Mouse (Mus musculus) midbrain, embryonic 16.5 days (tissue): ENCODE measurements at regions not wholly inside any gene's neighbourhood (a gene's known extent, or its start where the extent isn't known, plus 50 kb on each side); places are given as distances from the start of the nearest gene placed in this dataset.

Source experiments
- ATAC-seq: fragments of 200-750 bp; cut with Nextera tagmentation; 2 replicates; pipeline ENCODE4 v1.8.0; 2017; ENCODE audit warnings: moderate TSS enrichment
- H3K27ac ChIP-seq: fragments of 300-500 bp; sonication (generic); 2 replicates; pipeline ENCODE4 v1.5.1; 2014; ENCODE audit warnings: mild to moderate bottlenecking, low read length, mixed read lengths
- H3K27me3 ChIP-seq: fragments of 300-500 bp; sonication (generic); 2 replicates; pipeline ENCODE4 v1.6.1; 2014; ENCODE audit warnings: low read depth, low read length, mixed read lengths; ENCODE audit not compliant: control insufficient read depth, insufficient read depth
- H3K36me3 ChIP-seq: fragments of 300-500 bp; sonication (generic); 2 replicates; pipeline ENCODE4 v1.6.1; 2014; ENCODE audit warnings: mild to moderate bottlenecking, low read length, moderate library complexity, mixed read lengths; ENCODE audit not compliant: control insufficient read depth, insufficient read depth
- H3K4me1 ChIP-seq: fragments of 300-500 bp; sonication (generic); 2 replicates; pipeline ENCODE4 v1.6.1; 2014; ENCODE audit warnings: mild to moderate bottlenecking, low read length, mixed read lengths; ENCODE audit not compliant: control insufficient read depth, insufficient read depth
- H3K4me2 ChIP-seq: fragments of 300-500 bp; sonication (generic); 2 replicates; pipeline ENCODE4 v1.6.1; 2014; ENCODE audit warnings: mild to moderate bottlenecking, low read length, mixed read lengths
- H3K4me3 ChIP-seq: fragments of 300-500 bp; sonication (generic); 2 replicates; pipeline ENCODE4 v1.5.1; 2014; ENCODE audit warnings: low read depth, mild to moderate bottlenecking, low read length, moderate library complexity, mixed read lengths
- H3K9ac ChIP-seq: fragments of 300-500 bp; sonication (generic); 2 replicates; pipeline ENCODE4 v1.6.1; 2014; ENCODE audit warnings: low read depth, low read length, mixed read lengths
- H3K9me3 ChIP-seq: fragments of 300-500 bp; sonication (generic); replicated peaks from 2 replicates; pipeline ENCODE4 v1.6.1; 2014; ENCODE audit warnings: mild to moderate bottlenecking, low read length, mixed read lengths; ENCODE audit not compliant: control insufficient read depth, poor library complexity, severe bottlenecking
- WGBS: fragments of 180-500 bp; shearing (Covaris S2); extraction: QIAGEN DNeasy Blood & Tissue Kit; methylation state at CpG from one replicate; pipeline ENCODE4 v1.1.7; 2014; 5-methylcytosine and 5-hydroxymethylcytosine counted together

DNA sequence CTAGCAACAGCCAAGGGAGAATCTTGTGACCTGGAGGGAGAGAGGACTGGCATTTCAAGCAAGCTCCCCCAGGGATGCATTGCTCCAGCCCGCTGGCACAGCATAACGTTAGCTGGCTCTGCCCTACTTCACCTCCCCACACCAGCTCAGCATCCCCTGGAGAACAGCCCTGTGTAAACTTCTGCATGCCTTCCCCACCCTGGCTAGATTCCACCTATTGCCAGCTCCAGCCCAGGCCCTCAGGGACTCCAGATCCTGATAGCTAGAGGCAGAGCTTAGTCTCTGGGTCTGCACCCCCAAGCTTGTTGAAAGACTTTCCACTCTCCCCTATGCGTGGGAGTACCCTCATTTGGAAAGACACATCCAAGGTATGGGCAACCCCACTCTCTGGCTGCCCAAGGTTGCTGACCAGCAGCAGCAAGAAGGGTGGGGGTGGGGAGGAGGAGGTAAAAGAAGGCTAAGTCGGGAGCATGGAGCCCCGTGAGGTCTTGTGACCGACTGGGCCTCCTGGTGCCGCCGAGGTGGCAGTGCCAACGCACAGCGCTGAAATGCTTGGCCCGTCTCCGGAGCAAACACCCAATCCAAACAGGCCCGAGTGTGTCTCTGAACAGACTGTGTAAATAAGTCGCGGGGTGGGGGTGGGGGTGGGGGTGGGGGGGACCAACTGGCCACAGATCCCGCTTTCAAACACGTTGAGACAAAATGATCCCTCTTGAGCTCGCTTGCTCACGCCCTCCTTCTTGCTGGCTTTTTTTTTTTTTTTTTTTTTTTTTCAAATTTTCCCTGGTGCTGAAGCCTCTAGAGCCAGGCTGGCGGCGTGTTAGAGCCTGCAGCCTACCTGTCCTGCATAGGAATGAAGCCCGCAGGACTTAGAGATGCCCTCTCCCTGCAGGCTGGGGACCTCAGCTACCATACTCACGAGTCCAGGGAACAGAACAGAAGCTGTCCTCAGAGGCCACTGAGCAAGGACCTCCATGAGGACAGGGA is 350.3 kb downstream of the Sox9 start:
- Histone ChIP-seq H3K4me3 (no peak overlapping the region), H3K4me2 (no peak overlapping the region), H3K27ac (peak overlapping the region; percentile 44; the same call in 1 of the 2 replicates), H3K9ac (no peak overlapping the region), H3K27me3 (no peaks in the 10 kb centered on the region), H3K4me1 (no peaks in the 10 kb centered on the region; the same call in 1 of the 2 replicates), H3K36me3 (no peaks in the 10 kb centered on the region), H3K9me3 (no peaks in the 10 kb centered on the region)
- ATAC-seq: peak; percentile 71
- 72% methylated on average over 23 of the region's 23 CpGs for WGBS

DNA sequence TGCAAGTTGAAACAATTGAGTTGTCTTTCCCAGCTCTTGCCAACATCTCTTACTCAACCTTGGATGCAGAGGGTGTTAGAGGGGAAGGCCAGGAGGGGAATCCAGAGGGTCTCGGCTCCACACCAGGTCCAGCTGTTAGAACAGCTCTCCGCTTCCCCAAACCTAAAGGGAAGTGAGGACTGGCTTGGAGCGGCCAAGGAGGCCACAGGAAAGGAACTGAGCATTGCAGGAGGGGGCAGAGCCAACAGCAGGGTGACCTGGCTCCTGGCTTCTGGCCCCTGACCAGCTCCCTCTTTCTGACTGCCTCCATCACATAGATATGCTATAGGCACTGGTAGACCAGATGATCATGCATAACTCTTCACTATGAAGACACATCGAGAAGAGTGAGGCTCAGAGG is 351.4 kb downstream of the Sox9 start:
- no peaks in the 10 kb centered on the region for H3K36me3 ChIP-seq
- H3K4me1 ChIP-seq: no peaks in the 10 kb centered on the region; the same call in 1 of the 2 replicates
- no peak overlapping the region for H3K9ac ChIP-seq
- ATAC-seq: no peak
- H3K27me3 ChIP-seq: no peaks in the 10 kb centered on the region
- WGBS: 86% methylated on average over 4 of the region's 4 CpGs
- no peak overlapping the region for H3K27ac ChIP-seq
- no peaks in the 10 kb centered on the region for H3K9me3 ChIP-seq
- no peak overlapping the region for H3K4me3 ChIP-seq
- no peak overlapping the region for H3K4me2 ChIP-seq

DNA sequence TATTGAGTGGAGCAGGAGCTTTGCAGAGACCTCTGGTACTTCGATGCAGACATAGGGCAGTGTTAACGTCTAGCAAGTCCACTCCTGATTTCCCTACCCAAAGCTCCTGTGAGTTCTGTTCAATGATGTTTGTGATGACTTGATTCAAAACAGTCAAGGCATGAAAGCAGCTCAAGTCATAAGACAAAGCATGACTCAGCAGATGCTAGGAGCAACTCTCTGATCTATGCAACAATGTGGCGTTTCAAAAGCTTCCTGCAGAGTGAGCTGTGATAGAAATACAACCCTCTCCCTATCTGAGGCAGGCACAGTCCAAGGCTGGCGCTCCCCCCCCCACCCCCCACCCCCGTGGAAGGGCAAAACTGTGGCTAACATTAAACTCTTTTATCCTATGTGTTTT is 353.2 kb downstream of the Sox9 start:
- H3K27ac ChIP-seq: no peak overlapping the region
- WGBS: 34% methylated on average over 5 of the region's 5 CpGs

DNA sequence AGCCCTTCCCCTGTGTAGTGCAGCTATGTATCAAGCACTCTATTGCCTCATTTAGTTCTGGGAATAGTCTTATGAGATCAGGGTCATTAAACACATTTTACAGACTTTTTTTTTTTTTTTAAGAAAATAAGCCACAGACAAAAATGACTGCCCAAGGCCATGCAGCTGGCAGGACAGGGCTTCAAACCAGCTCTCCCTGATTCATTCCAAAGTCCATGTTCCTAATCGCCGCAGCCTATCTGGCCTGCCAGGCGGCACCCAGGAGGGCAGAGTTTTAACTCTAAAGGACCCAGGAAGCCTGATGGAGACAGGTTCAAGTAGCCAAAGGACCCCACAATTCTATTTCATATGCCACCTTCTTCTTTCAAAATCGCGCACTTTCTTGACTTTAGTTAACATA is 356.4 kb downstream of the Sox9 start:
- H3K9me3 ChIP-seq: no peaks in the 10 kb centered on the region
- H3K36me3 ChIP-seq: no peaks in the 10 kb centered on the region
- no peak overlapping the region for H3K4me2 ChIP-seq
- no peak overlapping the region for H3K9ac ChIP-seq
- no peak overlapping the region for H3K27ac ChIP-seq
- no peak for ATAC-seq
- 79% methylated on average over 5 of the region's 5 CpGs for WGBS
- H3K4me1 ChIP-seq: peaks cover 9% of the 10 kb centered on the region
- no peak overlapping the region for H3K4me3 ChIP-seq
- H3K27me3 ChIP-seq: no peaks in the 10 kb centered on the region

More for the DNA sequence above, 353.2 kb downstream of the Sox9 start:
- no peak overlapping the region for H3K4me3 ChIP-seq
- H3K4me2 ChIP-seq: no peak overlapping the region
- no peaks in the 10 kb centered on the region for H3K36me3 ChIP-seq
- no peaks in the 10 kb centered on the region for H3K27me3 ChIP-seq
- no peak overlapping the region for H3K9ac ChIP-seq
- peaks cover 1% of the 10 kb centered on the region for H3K4me1 ChIP-seq
- H3K9me3 ChIP-seq: no peaks in the 10 kb centered on the region
- ATAC-seq: no peak

DNA sequence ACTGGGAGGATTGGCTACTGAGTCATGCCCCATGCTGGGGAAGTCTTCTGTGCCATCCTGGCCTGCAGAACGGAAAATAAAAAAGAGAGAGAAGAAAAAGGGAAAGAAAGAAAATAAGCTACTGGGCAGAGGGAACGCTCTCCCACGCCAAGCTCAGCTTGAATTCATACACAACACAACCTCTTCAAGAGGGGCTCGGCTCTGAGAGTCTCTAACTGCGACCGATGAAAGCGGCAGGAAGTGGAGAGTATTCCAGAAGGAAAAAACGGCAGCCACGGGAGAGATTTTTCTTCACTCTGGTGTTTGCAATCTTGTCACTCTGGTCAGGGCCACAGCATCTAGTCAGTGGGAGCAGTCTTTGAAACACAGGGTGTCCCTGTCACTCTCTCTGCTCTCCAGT is 358.6 kb downstream of the Sox9 start:
- 54% methylated on average over 9 of the region's 9 CpGs for WGBS
- no peak overlapping the region for H3K4me3 ChIP-seq
- ATAC-seq: no peak
- peaks cover 25% of the 10 kb centered on the region for H3K4me1 ChIP-seq
- H3K9me3 ChIP-seq: no peaks in the 10 kb centered on the region
- H3K9ac ChIP-seq: no peak overlapping the region
- H3K36me3 ChIP-seq: no peaks in the 10 kb centered on the region
- no peak overlapping the region for H3K4me2 ChIP-seq
- H3K27ac ChIP-seq: no peak overlapping the region
- no peaks in the 10 kb centered on the region for H3K27me3 ChIP-seq

DNA sequence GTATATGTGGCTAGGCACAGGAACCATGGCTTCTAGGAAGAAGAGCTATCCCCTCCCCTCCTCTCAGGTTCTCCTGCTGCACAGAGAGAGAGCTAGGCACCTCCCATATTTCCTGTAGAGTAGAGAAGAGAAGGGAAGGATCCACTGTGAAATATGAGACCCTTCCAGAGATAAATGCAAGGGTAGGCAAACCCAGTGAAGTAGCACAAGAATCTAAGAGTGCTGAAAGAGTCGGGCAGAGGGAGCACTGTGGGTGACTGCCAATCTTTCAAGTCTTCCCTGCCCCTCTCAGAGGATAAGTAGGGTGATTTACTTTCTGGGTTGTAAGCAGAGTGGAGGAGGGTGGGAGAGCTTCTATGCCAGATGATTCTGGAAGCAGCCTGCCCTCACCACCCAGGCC is 360.8 kb downstream of the Sox9 start:
- Histone ChIP-seq H3K36me3 (no peaks in the 10 kb centered on the region), H3K9me3 (no peaks in the 10 kb centered on the region), H3K4me3 (no peak overlapping the region), H3K27ac (no peak overlapping the region; the same call in 1 of the 2 replicates), H3K27me3 (no peaks in the 10 kb centered on the region), H3K4me2 (no peak overlapping the region), H3K4me1 (peaks cover 25% of the 10 kb centered on the region), H3K9ac (no peak overlapping the region)
- WGBS: 54% methylated on average over 1 of the region's 1 CpGs
- ATAC-seq: no peak

DNA sequence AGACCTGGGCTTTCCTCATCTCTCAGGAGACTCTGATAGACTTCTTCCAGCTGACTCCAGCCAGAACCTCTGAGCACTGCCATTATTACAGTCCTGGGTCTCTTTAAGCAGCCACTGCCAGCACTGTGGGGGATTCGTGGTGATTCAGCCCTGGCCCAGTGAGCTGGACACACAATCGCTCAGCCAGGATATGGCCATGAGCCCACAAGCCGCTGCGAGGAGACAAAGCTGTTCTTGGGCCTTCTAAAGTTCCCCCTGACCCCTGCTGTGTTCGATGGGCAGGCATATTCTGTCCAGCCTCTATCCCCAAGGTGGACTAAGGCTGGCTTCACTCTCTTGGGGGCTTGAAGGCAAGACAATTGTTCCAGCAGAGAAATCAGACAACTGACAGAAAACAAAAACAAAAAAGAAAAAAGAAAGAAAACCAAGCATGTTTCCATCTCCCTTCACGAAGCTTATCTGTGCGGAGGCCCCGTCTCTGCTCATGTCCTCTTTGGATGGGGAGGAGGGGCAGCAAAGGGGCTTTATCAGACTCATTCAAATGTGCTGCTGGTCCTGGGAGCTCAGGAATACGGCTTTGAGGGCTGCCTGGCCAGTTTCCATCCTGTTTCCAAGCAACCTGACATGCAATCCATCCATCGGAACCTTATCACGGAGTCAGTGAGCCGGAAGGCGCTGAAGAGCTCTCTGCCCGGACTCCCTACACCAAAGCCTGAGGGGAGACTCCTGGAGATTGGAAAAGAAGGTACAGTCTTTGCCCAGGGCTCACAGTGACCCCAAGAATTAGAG is 362.0 kb downstream of the Sox9 start:
- Histone ChIP-seq H3K9ac (peak overlapping the region; percentile 17; the same call in 1 of the 2 replicates), H3K27me3 (no peaks in the 10 kb centered on the region)

DNA sequence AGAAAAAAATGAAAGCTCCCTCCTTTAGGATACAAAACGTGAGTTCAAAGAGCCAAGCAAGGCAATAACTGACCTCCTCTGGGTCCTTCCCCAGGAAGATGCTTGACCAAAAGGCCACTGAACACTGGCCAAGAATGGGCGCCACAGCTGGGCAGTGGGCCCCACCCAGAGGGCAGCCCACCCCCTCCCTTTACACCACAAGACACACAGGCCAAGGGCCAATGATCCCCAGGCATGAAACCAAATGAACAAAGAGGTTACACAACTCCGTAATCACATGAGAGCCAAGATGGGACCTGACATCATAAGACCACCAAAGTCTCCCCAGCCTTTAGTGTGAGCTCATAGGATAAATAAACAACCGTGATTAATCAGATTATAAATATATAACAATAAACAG is 363.7 kb downstream of the Sox9 start:
- Histone ChIP-seq H3K4me3 (no peak overlapping the region), H3K36me3 (no peaks in the 10 kb centered on the region), H3K4me1 (peaks cover 21% of the 10 kb centered on the region), H3K27me3 (no peaks in the 10 kb centered on the region), H3K9ac (no peak overlapping the region), H3K9me3 (no peaks in the 10 kb centered on the region), H3K4me2 (no peak overlapping the region), H3K27ac (no peak overlapping the region)
- ATAC-seq: no peak
- WGBS: 87% methylated on average over 4 of the region's 4 CpGs

More for the DNA sequence above, 362.0 kb downstream of the Sox9 start:
- H3K4me1 ChIP-seq: peaks cover 25% of the 10 kb centered on the region
- peak; percentile 86 for ATAC-seq
- peak overlapping the region; percentile 73 for H3K27ac ChIP-seq
- no peaks in the 10 kb centered on the region for H3K36me3 ChIP-seq
- 10% methylated on average over 14 of the region's 14 CpGs for WGBS
- no peaks in the 10 kb centered on the region for H3K9me3 ChIP-seq
- H3K4me2 ChIP-seq: peak overlapping the region; percentile 18
- no peak overlapping the region for H3K4me3 ChIP-seq

DNA sequence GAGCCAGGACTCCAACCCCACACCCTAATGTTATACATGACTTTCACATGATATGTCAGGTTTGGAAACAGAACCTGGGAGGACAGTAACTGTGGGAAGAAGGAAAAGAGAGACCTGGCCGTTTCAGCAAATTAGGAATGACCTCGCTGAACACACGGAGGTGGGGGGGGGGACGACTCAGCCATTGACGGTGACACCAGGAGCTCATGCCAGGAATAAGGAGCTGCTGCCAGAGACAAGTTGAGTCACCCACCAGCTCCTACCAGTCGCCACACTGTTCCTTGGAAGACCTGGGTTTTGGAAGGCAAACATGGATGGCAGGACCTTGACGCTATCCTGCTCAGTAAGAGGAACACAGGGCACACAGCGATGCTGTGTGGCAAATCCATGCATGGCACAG is 364.7 kb downstream of the Sox9 start:
- Histone ChIP-seq H3K9ac (no peak overlapping the region), H3K4me2 (no peak overlapping the region), H3K4me1 (peaks cover 21% of the 10 kb centered on the region), H3K4me3 (no peak overlapping the region), H3K27me3 (no peaks in the 10 kb centered on the region), H3K36me3 (no peaks in the 10 kb centered on the region), H3K9me3 (no peaks in the 10 kb centered on the region), H3K27ac (no peak overlapping the region)
- 91% methylated on average over 8 of the region's 8 CpGs for WGBS
- no peak for ATAC-seq
